Mouse (Mus musculus) adrenal gland, postnatal 10 days (tissue): ENCODE results near the gene Gm11213. TPM values are rescaled to one million over a fixed set of nuclear protein-coding genes. Genes with fewer than 3 reads are reported as not detected.

Source experiments
- DNase-seq: peaks from one replicate; pipeline ENCODE4 v3.0.0; 2021; ENCODE audit warnings: mixed read lengths
- long read RNA-seq, 2 experiments: library from polyadenylated mRNA; stranded (forward); transcript quantifications; one replicate each; pipeline ENCODE4 v2.0.0; 2021
- total RNA-seq, 2 experiments: library from RNA; stranded (reverse); gene quantifications; 2 replicates each; pipeline ENCODE4 v1.2.3; 2021

The Gm11213 gene
- not detected for total RNA-seq
- long read RNA-seq, experiment 1 = 0 reads
- long read RNA-seq, experiment 2 = 0 reads

DNA sequence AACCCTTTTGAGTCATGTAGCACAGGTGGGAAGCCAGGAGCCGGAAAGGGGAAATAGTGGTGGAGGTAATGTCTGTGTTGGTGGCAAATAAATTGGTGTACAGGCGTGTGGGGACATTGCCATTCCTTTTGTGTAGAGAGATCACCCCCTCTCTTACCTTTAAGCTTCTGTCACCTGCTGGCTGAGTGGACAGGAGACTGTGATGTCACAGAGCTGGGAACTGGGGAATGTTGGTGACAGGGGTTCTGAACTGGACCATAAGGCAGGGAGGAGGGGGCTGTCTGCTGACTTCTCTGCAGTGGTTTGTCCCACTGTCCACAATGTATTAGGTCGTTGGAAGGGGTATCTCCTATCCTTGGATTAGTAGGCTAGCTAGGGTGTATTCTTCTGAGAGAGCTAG is at the start of gene Gm11213:
TSS of gene Gm11213 (minus strand) at position 317 of the 400 bp plus-strand sequence.
- DNase-seq = no peak

DNA sequence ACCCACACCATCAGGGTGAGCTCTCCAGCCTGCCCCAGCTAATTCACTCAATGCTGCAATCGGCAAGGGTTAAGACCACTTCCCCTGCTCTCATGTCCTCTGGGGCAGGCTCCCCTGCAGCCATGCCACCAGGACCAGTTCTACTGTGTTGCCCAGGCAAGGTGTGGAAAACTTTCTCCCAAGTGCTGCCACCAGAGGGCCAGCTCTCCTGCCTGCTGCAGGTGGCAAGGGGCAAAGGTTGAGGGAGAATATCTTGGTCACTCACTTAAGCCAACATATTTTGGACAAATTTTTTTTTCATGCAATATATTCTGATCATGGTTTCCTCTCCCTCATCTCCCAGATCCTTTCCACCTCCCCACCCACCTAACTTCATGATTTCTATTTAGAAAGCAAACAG is 49.3 kb upstream of the Gm11213 start:
- DNase-seq = peak; percentile 8

DNA sequence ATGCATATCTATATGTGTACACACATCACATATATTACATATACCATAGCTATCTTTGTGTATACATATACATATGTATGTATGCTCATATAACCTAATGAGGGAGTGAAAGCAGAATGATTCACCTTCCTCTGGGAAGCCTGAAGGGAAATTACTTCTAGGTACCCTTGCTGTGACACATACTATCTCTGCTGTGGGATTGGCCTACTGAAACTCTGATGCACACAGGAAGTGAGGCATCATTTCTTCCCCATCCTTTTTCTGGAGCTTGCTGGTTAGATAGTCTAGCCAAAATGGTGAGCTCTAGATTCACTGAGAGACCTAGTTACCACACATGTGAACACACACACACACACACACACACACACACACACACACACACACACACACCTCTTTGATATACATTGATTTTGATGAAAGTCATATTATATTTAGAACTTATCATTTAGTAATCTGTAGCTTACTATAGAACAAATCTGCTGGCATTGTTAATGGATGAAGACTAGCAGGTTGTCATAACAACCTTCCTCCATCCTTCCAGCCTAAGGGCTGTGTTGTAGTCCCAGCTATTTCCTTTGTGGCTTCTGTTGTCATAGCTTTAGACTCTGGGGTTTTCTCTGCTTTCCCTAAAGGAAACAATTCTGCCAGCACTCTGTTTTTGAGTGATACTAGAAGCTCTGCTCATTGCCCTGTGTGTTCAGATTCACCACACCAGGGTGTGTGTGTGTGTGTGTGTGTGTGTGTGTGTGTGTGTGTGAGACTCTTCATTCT is 39.1 kb upstream of the Gm11213 start:
- no peak for DNase-seq

DNA sequence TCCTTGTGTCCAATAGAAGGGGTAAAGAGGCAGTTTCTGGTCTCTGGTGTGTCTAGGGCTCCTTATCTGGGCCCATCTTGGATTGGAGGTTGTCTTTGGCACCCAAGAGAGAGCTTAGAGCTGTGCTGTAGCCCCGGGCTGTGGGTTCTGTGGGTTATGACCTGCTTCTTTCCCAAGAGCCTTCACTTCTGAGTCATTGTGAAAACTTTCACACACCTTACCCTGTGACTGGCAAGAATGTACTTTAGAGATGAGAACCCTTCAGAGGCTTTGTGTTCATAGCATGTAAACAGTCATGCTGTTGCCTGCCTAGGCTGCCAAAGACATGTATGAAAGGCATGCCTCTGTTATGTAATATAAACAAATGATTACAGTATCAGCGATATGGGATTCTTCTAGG is 34.8 kb upstream of the Gm11213 start:
- no peak for DNase-seq

DNA sequence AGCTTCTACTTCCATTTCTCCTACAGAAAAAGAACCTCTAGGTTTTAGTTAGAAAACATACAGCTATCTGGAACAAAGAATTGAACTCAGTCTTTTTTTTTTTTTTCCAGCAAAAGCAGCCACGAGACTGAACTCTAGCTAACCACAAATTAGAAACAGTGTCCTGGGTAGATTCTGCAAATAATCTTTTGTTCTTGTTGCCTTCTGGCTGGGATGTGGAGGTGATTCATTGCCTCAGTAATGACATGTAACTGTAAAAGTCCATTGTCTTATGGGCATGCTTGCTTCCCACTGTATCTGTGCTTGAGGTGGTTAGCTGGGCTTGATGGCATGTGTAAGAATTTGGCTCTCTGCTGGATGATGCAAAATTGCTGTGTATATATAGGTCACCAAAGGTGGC is 33.5 kb upstream of the Gm11213 start:
- no peak for DNase-seq

DNA sequence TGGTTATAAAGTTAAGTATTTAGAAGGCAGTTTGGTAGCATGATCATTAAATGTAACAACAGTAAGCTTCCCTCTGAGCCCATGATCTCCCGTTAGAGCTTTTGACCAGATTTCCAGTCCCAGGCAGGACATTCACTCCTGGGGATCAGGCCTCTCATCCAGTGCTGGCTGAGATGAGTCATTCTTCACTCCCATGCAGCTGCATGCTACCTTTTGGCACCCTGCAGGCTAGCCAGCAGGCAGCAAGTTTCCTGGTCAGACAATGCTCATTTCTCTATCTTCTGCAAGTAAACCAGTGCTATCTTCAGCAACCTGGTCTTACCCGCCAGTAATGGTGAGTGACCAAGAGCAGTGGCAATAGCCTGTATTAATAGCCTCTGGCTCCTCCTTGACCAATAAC is 28.1 kb upstream of the Gm11213 start:
- no peak for DNase-seq

DNA sequence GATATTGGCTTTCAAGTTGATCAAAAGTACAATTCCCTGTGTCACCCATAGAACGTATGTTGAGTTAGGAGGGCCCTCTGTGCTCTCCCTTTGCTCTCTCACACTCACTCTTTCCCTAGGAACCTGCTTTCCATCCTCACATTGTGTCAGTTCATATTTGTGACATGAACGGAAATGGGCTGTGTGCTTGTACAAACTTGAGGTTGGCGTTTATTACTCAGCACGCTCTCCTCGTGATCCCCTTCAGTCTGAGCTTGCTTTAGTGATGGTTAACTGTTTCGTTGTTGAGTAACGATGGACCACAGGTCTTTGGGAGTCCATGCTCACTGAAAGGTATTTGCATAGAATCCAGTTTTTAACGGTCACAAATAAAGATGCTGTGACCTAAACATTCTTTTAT is 22.1 kb upstream of the Gm11213 start:
- DNase-seq = no peak

DNA sequence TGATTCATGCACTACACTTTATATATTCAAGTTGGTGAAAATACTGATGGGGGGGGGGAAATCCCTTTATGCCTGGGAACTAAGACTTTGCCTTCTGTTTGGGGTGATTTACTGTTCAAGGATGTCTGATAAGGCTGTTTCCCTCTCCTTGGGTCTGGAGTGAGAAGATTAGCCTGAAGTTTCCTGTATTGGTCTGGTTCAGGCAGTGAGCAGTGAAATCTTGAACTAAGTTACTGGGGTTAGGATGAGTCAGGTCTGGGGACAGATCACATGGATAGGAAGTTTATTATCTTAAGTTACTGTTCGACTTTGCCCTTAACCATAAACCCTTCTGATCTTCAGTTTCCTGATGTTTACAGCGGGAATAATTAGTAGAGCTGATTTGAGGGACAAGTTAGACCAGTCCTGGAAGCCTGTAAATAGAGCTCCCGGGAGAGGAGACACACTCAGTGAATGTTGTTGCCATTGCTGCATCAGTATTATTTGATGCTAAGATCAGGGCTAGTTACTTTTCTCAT is 20.6 kb upstream of the Gm11213 start:
- no peak for DNase-seq

DNA sequence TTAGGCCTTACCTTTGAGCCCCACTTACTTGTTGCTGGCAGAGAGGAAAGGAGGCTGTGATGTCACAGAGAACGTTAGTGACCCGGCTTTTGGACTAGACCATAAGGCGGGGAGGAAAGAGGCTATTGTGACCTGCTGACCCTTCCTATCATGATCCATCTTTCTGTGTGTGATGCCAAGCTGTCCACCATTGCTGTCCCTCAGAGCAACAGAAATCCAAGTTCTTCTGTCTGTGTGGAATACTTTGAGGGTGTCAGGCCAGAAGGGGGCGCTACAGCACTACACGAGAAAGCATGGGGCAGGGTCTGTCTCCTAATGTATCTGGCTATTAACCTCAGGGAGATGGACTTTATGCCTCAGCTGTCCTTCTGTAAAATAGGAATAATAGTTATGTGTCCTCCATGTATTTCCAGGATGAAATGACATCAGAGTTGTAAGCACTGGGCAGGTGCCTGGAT is 17.3 kb upstream of the Gm11213 start, which contains the start of gene Tex48:
TSS of gene Tex48 (minus strand) at position 51 of the 458 bp plus-strand sequence.
- peak; percentile 38 for DNase-seq

DNA sequence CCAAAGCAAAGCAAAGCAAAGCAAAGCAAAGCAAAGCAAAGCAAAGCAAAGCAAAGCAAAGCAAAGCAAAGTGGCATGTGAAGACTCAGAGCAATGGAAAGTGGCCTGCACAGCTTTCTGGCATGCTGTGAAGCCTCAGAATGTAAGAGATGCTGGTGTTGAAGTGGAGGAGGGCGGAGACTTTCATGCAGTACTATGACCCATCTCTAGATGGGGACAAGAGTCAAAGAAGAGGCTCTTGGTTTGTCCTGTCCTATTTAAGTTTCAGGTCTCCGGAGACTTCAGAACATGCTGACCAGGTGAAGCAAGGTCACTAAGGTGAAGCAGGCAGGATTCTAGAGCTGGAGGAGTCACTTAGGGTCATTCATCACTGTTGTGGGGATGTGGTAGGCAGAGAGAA is 16.8 kb upstream of the Gm11213 start:
- DNase-seq = no peak

DNA sequence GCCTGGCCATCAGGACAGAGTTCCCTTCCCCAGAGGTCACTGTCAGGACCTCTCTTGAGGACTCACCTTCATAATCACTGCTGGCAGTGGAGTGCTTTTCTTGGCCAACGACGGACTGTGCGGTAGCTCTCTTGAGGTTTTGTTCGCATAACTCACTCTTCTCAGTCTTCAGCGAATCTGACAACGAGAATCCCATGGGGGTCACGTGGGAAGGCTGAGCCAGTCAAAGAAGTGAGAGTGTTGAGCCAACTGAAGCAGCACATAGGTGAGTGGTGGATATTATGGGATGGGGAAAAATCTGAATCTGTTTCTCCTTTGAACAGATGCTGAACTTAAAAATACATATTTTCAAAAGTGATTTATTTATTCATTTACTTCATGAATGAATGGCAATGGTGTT is 3.3 kb upstream of the Gm11213 start:
- no peak for DNase-seq

DNA sequence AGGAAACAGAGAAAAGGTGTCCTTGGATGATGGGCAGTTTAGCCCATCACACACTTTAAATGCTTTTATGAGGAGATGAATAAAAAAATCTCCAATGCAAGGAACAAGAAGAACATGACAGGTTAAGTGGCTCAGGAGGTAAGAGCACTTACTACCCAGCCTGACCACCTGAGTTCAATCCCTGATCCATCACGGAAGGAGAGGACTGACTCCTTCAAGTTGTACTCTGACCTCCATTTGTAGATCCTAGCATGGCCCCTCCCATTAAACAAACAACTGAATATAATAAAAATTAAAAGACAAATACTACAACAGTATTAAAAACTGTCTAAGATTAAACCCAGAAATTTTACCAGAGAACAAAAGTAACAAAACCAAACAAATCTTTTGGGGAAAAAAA is 907 bp upstream of the Gm11213 start:
- DNase-seq = no peak

DNA sequence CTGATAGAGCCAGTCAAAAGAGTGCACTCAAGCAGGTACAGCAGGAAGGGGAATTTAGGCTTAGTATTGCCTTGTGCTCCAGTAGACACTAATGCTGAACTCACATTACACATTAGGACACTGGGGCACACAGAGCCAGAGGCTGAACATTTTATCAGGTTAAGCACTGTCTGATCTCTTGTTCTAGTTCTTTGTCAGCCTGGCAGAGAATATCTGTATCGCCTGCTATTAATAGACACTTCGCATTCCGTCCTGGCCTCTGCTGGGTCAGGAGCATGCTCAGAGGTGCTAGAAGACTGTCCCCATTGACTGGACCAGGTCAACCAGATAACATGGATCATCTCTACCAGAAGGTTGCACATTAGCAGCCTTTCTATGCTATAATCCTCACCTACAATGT is 484 bp upstream of the Gm11213 start:
- DNase-seq = no peak

DNA sequence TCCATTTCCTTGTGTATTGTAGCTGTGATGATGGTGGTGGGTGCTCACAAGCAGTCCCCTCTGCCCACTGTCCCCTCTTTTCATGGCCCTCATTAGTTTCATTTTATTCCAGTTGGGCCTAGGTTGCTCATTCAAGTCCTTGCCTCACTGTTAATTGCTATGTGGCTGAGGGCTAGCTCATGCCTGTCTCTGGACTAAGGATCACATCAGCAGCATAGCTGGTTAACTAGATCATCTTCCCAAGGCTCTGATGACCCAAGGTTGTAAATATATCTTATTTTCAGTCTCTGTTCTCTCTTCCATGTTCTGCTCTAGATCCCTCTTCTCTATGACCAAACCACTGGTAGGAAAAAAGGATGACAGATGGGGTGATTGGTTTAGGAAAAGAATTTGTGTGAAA is 3.8 kb downstream of the Gm11213 start:
- DNase-seq = no peak

DNA sequence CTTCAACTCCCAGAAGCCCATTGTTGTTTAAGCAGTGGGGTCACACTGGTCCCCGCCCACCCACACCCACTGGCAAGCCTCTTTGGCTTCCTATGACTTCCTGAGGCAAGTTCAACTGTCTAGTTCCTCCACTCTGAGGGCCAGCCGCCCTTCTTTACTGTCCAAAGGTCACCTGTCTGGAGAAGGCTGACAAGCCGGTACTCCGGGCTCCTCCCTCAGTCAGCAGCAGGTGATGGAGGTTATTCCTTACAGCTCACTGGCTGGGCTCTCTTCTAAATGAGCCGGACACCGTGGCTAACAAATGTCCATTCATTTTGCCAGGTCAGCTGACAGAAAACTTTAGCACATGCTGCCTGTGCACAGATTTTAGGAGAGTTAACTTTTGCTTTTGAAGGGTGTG is 4.3 kb downstream of the Gm11213 start:
- no peak for DNase-seq

DNA sequence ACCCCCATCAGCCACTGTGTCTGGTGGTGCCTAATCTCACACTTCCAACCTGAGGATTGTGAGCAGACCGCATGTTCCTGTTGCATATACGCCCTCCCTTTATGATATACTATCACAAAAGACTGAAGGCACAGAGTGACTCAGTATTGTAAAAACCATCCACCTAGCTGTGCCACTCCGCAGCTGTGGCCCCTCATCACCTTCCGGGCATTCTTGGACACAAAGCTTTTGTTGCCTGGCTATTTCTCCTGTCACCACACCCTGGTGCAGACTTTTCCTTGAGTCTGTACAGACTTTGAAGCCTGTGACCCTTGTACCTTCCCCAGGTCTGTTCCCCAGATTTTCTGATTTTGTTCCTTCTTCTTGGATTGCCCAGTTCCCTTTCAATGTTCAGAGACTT is 9.1 kb downstream of the Gm11213 start:
- no peak for DNase-seq

DNA sequence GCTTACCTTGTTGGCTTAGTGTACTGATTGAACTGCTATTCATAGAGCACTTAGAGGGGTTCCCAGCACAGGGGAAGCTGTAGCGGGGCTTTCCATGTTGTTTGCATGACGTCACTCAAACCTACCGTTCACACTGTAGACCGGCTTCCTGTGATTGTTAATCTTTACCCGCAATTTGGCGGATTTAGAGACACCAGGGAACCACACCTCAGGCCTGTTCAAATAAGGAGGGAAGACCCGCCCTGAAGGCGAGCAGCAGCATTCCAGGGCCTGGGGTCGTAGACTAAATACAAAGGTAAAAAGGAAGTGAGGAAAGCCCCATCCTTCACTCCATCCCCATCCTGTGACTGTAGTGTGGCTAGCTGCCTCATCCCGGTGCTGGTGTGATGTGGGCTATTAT is 9.8 kb downstream of the Gm11213 start:
- no peak for DNase-seq

DNA sequence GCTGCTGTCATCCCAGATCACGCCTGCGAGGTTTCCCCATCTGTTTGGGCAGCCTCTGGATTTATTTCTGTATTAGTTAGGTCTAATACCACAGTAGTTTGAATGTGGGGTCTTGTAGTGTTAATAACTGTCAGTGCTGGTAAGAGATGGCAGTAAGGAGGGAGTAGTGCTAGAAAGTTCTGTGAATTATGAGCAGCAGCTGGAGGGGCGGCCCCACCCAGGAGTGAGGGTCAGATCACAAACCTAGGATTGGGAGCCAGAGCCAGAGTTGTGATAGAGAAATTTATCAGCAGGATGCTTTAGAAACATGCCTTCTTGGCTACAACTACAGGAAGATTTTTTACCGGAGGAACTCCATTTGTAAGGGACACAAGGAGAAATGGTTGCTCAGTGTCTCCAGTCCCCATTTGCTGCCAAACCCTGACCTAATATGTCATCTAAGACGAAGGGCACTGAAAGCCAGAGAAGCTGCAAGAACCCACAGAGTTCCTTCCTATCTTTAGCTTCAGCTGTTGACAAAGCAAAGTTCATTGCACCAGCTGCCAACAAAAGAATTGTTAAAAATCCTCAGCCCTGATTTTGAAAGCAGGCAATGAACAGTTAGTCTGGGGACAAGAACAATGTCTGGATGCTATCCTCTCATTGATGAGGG is 10.5 kb downstream of the Gm11213 start:
- no peak for DNase-seq

DNA sequence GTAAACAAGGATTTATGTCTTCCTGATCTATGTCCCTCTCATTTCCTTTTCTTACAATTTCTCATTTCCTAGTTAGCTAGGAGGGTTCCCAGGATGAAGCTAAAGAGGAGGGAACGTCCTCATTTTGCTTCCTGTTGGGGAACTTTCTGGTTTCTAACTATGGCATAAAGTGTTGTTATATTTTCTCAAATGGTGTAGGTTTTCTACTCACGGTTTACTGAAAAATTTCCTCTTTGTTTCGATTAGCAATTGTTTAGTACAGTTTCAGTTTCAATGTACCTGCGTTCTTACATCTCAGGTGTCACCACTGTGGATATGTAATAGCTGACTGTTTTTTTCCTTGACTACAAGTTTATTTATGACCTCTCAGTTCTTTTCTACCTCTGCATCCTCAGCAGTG is 14.5 kb downstream of the Gm11213 start:
- DNase-seq = no peak

DNA sequence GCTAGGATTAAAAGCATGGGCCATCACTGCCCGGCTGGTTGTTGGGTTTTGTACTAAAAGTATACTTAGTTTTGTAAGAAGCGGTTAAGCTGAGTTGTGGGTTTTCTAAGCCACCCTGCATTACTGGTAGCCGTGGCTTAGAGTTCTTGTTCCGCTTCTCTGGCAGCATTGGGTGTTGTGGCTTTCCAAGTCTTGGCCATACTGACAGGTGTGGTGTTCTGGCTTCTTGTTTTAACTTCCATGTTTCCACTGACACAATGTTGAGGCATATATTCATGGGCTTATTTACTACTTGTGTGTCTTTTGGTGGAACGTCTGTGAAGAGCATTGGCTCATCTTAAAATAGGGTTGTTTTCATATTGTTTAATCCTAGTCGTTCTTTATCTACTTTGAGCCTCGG is 15.1 kb downstream of the Gm11213 start:
- DNase-seq = no peak

DNA sequence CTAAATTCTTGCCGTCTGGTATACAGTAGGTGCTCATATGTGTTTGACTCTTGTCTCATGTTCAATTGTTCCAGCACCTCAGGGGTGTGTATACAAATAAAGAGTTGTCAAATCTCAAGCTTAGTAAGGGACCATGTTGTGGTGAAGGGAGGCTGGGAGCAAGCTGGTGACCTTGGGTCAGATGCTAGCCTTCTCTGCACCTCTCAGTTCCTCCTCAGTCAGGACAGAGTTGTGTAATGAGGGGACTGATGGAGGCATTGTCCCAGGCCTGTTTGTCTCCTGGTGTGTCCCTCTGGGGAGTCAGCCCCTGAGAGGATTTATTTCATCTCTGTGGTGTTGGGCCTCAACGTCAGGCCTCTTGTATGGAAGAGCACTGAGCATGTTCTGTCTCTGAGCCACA is 18.8 kb downstream of the Gm11213 start:
- DNase-seq = no peak

DNA sequence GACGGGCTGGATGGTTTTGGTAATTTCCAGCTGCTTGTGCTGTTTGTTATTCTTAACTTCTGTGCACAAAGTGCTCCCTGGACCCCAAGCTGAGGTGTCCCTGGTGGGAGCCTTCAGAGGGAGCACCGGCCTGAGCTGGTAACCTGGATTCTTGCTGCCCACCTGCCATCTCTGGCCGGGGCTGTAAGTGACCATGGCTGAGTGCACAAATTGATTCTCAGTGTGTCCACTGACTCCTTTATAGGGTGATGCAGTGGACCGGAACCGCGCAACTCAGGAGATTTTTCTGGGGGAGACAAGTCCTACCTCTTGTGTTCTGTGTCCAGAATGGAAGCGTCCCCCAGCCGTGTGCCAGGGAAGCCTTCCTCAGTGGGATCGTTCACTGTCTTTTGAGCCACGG is 19.8 kb downstream of the Gm11213 start:
- DNase-seq = no peak

DNA sequence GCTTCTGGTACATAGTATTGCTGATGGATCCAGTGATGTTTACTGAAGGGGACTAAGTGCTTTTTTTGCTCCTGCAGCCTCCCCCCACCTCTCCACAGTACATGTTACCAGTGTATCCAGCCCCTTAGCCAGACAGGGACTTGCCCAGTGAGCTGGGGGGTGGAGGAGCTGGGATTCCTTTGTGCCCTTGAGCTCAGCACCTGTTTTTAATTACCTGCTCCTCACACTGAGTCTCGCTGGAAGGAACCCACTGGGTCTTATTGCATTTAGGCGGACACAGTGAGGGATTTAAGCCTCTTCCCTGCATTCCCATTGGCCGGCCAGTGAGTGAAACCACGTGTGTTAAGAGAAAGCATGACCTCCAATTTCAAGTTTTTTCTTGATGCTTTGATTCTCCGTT is 22.5 kb downstream of the Gm11213 start:
- no peak for DNase-seq

DNA sequence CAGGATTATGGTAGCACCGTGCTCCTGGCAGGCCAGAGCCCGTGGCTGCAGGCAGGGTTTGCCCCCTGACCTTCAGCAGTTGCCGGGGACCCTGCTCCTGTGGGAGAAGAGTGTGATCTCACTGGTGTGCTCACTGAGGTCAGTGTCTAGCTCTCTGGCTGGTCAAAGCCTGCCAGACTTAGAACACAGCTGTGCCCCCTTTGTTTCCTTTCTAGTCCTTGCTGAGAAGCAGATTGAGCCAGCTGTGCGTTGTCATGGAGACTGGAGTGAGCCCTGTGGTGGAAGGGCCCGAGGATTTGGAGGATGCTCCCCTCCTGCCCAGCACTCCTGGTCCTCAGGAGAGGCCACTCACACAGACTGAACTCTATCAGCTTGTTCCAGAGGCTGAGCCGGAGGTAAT is 25.0 kb downstream of the Gm11213 start:
- DNase-seq = no peak
